Mouse (Mus musculus) MEL (cell line): ENCODE measurements at regions not wholly inside any gene's neighbourhood (a gene's known extent, or its start where the extent isn't known, plus 50 kb on each side); places are given as distances from the start of the nearest gene placed in this dataset.

Experiments
- DNase-seq: peaks from one replicate; pipeline ENCODE4 v3.0.0; 2011; ENCODE audit warnings: low read depth, low spot score
- H3K27ac ChIP-seq: 2 replicates; pipeline ENCODE4 v1.5.1; 2012; ENCODE audit warnings: low read depth, mild to moderate bottlenecking, control low read depth, low read length, moderate library complexity; ENCODE audit not compliant: control insufficient read depth
- H3K27me3 ChIP-seq, 2 experiments: fragments of 150-350 bp in 1 of 2; sonication (generic) in 1 of 2; 2 replicates each; pipeline ENCODE4 v1.6.1; 2012; ENCODE audit warnings: low read length in 2 of 2, mild to moderate bottlenecking in 2 of 2, improper control_type of control experiment in 1 of 2, moderate library complexity in 1 of 2; ENCODE audit not compliant: insufficient read depth in 2 of 2, control insufficient read depth in 1 of 2
- H3K36me3 ChIP-seq, 2 experiments: 2 replicates each; pipeline ENCODE4 v1.6.1; 2012 to 2014; ENCODE audit warnings: low read length in 2 of 2, improper control_type of control experiment in 1 of 2, inconsistent platforms in 1 of 2, mild to moderate bottlenecking in 1 of 2; ENCODE audit not compliant: insufficient read depth in 2 of 2, control insufficient read depth in 1 of 2
- H3K4me1 ChIP-seq, 2 experiments: fragments of 150-350 bp in 1 of 2; sonication (generic) in 1 of 2; 2 replicates each; pipeline ENCODE4 v1.6.1; 2012; ENCODE audit warnings: low read length in 2 of 2, improper control_type of control experiment in 1 of 2, mild to moderate bottlenecking in 1 of 2; ENCODE audit not compliant: insufficient read depth in 2 of 2, control insufficient read depth in 1 of 2
- H3K4me3 ChIP-seq, 2 experiments: fragments of 150-350 bp in 1 of 2; sonication (generic) in 1 of 2; 2 replicates each; pipeline ENCODE4 v1.5.1; 2012; ENCODE audit warnings: low read depth in 2 of 2, low read length in 2 of 2, mild to moderate bottlenecking in 2 of 2, moderate library complexity in 2 of 2, control low read depth in 1 of 2, improper control_type of control experiment in 1 of 2; ENCODE audit not compliant: control insufficient read depth in 1 of 2, insufficient read depth in 1 of 2
- H3K79me2 ChIP-seq: 2 replicates; pipeline ENCODE4 v1.6.1; 2012; ENCODE audit warnings: mild to moderate bottlenecking, low read length, moderate library complexity; ENCODE audit not compliant: control insufficient read depth, poor library complexity, insufficient read depth
- H3K9ac ChIP-seq: 2 replicates; pipeline ENCODE4 v1.6.1; 2012; ENCODE audit warnings: low read depth, mild to moderate bottlenecking, control low read depth, low read length, moderate library complexity; ENCODE audit not compliant: control insufficient read depth, poor library complexity, severe bottlenecking
- H3K9me3 ChIP-seq: fragments of 150-350 bp; sonication (generic); replicated peaks from 2 replicates; pipeline ENCODE4 v1.6.1; 2012; ENCODE audit warnings: mild to moderate bottlenecking, low read length, improper control_type of control experiment, moderate library complexity; ENCODE audit not compliant: insufficient read depth
- CHD1 ChIP-seq: IDR thresholded peaks from 2 replicates; pipeline ENCODE4 v1.6.1; 2012; ENCODE audit warnings: low read depth, mild to moderate bottlenecking, inconsistent platforms, low read length, improper control_type of control experiment
- CHD2 ChIP-seq: IDR thresholded peaks from 2 replicates; pipeline ENCODE4 v1.6.1; 2011; ENCODE audit warnings: low read length, improper control_type of control experiment
- E2F4 ChIP-seq: IDR thresholded peaks from 2 replicates; pipeline ENCODE4 v1.6.1; 2011; ENCODE audit warnings: low read depth, low read length, improper control_type of control experiment, borderline replicate concordance
- JUND ChIP-seq: IDR thresholded peaks from 2 replicates; pipeline ENCODE4 v1.6.1; 2011; ENCODE audit warnings: low read depth, mild to moderate bottlenecking, improper control_type of control experiment, low read length
- MAFK ChIP-seq: IDR thresholded peaks from 2 replicates; pipeline ENCODE4 v1.6.1; 2011; ENCODE audit warnings: low read depth, mild to moderate bottlenecking, low read length, improper control_type of control experiment, borderline replicate concordance
- MAX ChIP-seq: IDR thresholded peaks from 2 replicates; pipeline ENCODE4 v1.6.1; 2011; ENCODE audit warnings: low read length, improper control_type of control experiment
- MXI1 ChIP-seq: IDR thresholded peaks from 2 replicates; pipeline ENCODE4 v1.6.1; 2011; ENCODE audit warnings: mild to moderate bottlenecking, low read depth, low read length, improper control_type of control experiment
- MYC ChIP-seq: IDR thresholded peaks from 2 replicates; pipeline ENCODE4 v1.6.1; 2011; ENCODE audit warnings: low read depth, mild to moderate bottlenecking, low read length, improper control_type of control experiment, moderate library complexity
- NELFE ChIP-seq: IDR thresholded peaks from 2 replicates; pipeline ENCODE4 v1.6.1; 2011; ENCODE audit warnings: low read depth, low read length, improper control_type of control experiment
- NRF1 ChIP-seq: IDR thresholded peaks from 2 replicates; pipeline ENCODE4 v1.6.1; 2014; ENCODE audit warnings: low read depth, mild to moderate bottlenecking, inconsistent platforms, low read length, improper control_type of control experiment, moderate library complexity; ENCODE audit not compliant: poor library complexity, insufficient read depth, severe bottlenecking
- TAL1 ChIP-seq: IDR thresholded peaks from 2 replicates; pipeline ENCODE4 v1.6.1; 2012; ENCODE audit warnings: mild to moderate bottlenecking, inconsistent platforms, low read length, moderate library complexity, mixed read lengths
- TBP ChIP-seq: IDR thresholded peaks from 2 replicates; pipeline ENCODE4 v1.8.0; 2011; ENCODE audit warnings: low read depth, low read length, improper control_type of control experiment
- TCF12 ChIP-seq: IDR thresholded peaks from 2 replicates; pipeline ENCODE4 v1.6.1; 2014; ENCODE audit warnings: low read depth, mild to moderate bottlenecking, inconsistent platforms, low read length, improper control_type of control experiment, moderate library complexity
- UBTF ChIP-seq: IDR thresholded peaks from 2 replicates; pipeline ENCODE4 v1.6.1; 2012; ENCODE audit warnings: low read depth, mild to moderate bottlenecking, inconsistent platforms, low read length, improper control_type of control experiment, moderate library complexity, borderline replicate concordance; ENCODE audit not compliant: insufficient read depth
- USF1 ChIP-seq: IDR thresholded peaks from 2 replicates; pipeline ENCODE4 v1.6.1; 2014; ENCODE audit warnings: low read depth, mild to moderate bottlenecking, inconsistent platforms, low read length, improper control_type of control experiment, moderate library complexity
- USF2 ChIP-seq, 2 experiments: IDR thresholded peaks; 2 replicates each; pipeline ENCODE4 v1.6.1; 2011 to 2012; ENCODE audit warnings: improper control_type of control experiment in 2 of 2, low read length in 2 of 2, borderline replicate concordance in 1 of 2, inconsistent platforms in 1 of 2, low read depth in 1 of 2, mild to moderate bottlenecking in 1 of 2; ENCODE audit not compliant: insufficient read depth in 1 of 2
- ZC3H11A ChIP-seq: IDR thresholded peaks from 2 replicates; pipeline ENCODE4 v1.6.1; 2012; ENCODE audit warnings: low read depth, mild to moderate bottlenecking, inconsistent platforms, low read length, improper control_type of control experiment
- ZNF384 ChIP-seq: IDR thresholded peaks from 2 replicates; pipeline ENCODE4 v1.6.1; 2012; ENCODE audit warnings: low read depth, mild to moderate bottlenecking, inconsistent platforms, low read length, improper control_type of control experiment

DNA sequence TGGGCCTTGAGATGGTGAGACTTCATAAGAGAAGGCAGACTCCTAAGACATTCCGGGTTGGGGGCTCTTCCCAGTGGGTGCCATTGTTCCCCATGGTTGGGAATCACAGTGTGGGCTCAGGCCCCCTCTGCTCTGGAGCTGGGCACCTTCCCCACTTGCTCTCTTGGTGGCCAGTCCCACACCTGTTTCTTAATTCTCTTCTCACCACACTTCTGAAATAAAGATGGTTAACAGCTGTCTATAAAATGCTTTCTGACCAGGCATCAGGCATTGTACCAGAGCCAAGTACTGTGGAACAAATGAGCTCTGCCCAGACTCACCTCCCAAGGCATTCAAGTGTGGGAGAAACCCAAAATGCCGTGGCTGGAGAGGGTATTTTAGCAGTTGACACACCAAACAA is 88.8 kb upstream of the Bcl6 start:
- Histone ChIP-seq H3K4me1 (no peaks in the 10 kb centered on the region), H3K9ac (no peak overlapping the region), H3K27ac (no peak overlapping the region), H3K79me2 (no peaks in the 10 kb centered on the region), H3K9me3 (no peaks in the 10 kb centered on the region), H3K36me3 (no peaks in the 10 kb centered on the region), H3K27me3 (no peaks in the 10 kb centered on the region), H3K4me3 (no peak overlapping the region)
- TF ChIP-seq ZNF384 = no peak
- no peak for DNase-seq

DNA sequence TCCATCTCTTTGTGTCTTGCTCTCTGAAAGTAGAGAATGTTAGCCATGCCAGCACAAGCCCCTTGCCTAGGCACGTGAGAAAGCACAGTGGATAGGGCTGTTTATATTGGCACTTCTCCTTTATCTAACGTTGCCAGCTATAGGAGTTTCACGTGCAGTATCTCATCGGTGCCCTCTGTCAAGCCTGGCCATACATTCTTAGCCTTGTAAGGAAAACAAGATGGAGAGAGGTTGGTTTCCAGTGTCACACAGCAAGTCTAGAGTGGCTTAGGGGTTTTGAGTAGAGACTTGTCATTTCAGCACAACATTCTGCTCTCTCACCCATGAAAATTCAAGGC is 88.1 kb upstream of the Bcl6 start:
- H3K27me3 ChIP-seq = no peaks in the 10 kb centered on the region
- TF ChIP-seq UBTF = no peak
- TF ChIP-seq MXI1 = no peak
- no peak for TF ChIP-seq TCF12
- no peak for TF ChIP-seq MAFK
- no peak for TF ChIP-seq CHD1
- TF ChIP-seq CHD2 = no peak
- TF ChIP-seq E2F4 = no peak
- no peak for TF ChIP-seq ZC3H11A
- TF ChIP-seq MYC = no peak
- no peak for TF ChIP-seq NRF1
- no peak for TF ChIP-seq TAL1
- no peak for TF ChIP-seq NELFE
- TF ChIP-seq JUND = no peak
- no peak for TF ChIP-seq USF1
- no peak for TF ChIP-seq MAX
- TF ChIP-seq TBP = no peak
- no peak for TF ChIP-seq USF2 (IDR thresholded peaks at IDR 0.05; ENCODE audit: borderline replicate concordance in 1 of 2, insufficient read depth in 1 of 2, low read depth in 1 of 2, low read length in 2 of 2)
- TF ChIP-seq, all 39 proteins: peak for 0
- Histone ChIP-seq H3K9ac (no peak overlapping the region), H3K4me3 (no peak overlapping the region), H3K36me3 (no peaks in the 10 kb centered on the region), H3K4me1 (no peaks in the 10 kb centered on the region), H3K79me2 (no peaks in the 10 kb centered on the region), H3K27ac (no peak overlapping the region), H3K9me3 (no peaks in the 10 kb centered on the region)
- DNase-seq = no peak
